25 mouse cellular contexts compared by ENCODE assay signal in genomic region chr11:107650422-107651051, GRCm38 (mm10).
DNase-seq lines count a peak whose midpoint lies in the region; ATAC-seq and TF ChIP-seq lines count a peak whose summit lies in the region.
"Had no signal": no experiment of that assay in that cellular context is flagged by ENCODE, and none has a peak within 500 bp of the region (broad histone marks: within the 10 kb centered on the region; RNA-seq: fewer than 3 reads in every experiment).

No protein-coding gene starts in this region.

- no peak for TF ChIP-seq CTCF in lung, postnatal 0 days (IDR thresholded peaks at IDR 0.05)

- H3K4me1 ChIP-seq in kidney, embryonic 16.5 days (ENCODE audit: insufficient read depth, low read length) = peaks cover 18% of the 10 kb centered on the region
- peaks cover 4% of the 10 kb centered on the region; the same call in 1 of the 2 replicates for H3K4me1 ChIP-seq in lung, postnatal 0 days (ENCODE audit: insufficient read depth, low read depth, low read length)
- H3K4me1 ChIP-seq in intestine, embryonic 16.5 days (ENCODE audit: control insufficient read depth, insufficient read depth, low read length) = peaks cover 5% of the 10 kb centered on the region; the same call in 1 of the 2 replicates
- H3K4me1 ChIP-seq: embryonic facial prominence, embryonic 12.5 days; forebrain, embryonic 10.5 days; hindbrain, embryonic 10.5 days; limb, embryonic 13.5 days had no signal

- ATAC-seq in kidney, embryonic 16.5 days (ENCODE audit: low FRiP score, low TSS enrichment) = no peak
- ATAC-seq in lung, postnatal 0 days = no peak
- peak; percentile 50; the same call in 1 of the 2 replicates for ATAC-seq in intestine, embryonic 16.5 days
- ATAC-seq: forebrain, embryonic 15.5 days; hindbrain, embryonic 16.5 days; midbrain, embryonic 13.5 days; Patski had no signal

- no peak overlapping the region for H3K4me2 ChIP-seq in kidney, embryonic 16.5 days (replicated peaks; ENCODE audit: low read depth, low read length)
- no peak overlapping the region for H3K4me2 ChIP-seq in lung, postnatal 0 days (replicated peaks; ENCODE audit: low read depth, low read length)
- no peak overlapping the region for H3K4me2 ChIP-seq in intestine, embryonic 16.5 days (ENCODE audit: low read depth, low read length)
- H3K4me2 ChIP-seq: embryonic facial prominence, embryonic 12.5 days; forebrain, embryonic 15.5 days; limb, embryonic 13.5 days; liver, embryonic 11.5 days; midbrain, embryonic 13.5 days had no signal

- H3K4me3 ChIP-seq in kidney, embryonic 16.5 days (ENCODE audit: low read length) = no peak overlapping the region
- no peak overlapping the region for H3K4me3 ChIP-seq in lung, postnatal 0 days (ENCODE audit: low read depth, low read length)
- H3K4me3 ChIP-seq in intestine, embryonic 16.5 days (ENCODE audit: low read length) = no peak overlapping the region
- H3K4me3 ChIP-seq: embryonic facial prominence, embryonic 12.5 days; forebrain, embryonic 10.5 days; forebrain, embryonic 15.5 days; hindbrain, embryonic 10.5 days; limb, embryonic 13.5 days; midbrain, embryonic 13.5 days had no signal

- WGBS in kidney, embryonic 16.5 days = 70% methylated on average over 6 of the region's 6 CpGs
- 29% methylated on average over 6 of the region's 6 CpGs for WGBS in lung, postnatal 0 days
- 54% methylated on average over 6 of the region's 6 CpGs for WGBS in intestine, embryonic 16.5 days

- DNase-seq in heart, adult 11 months = peak; percentile 75
- DNase-seq in heart, adult 18-20 months = no peak
- no peak for DNase-seq in kidney, adult 11 months
- DNase-seq in lung, postnatal 0 days (ENCODE audit: low spot score) = peak; percentile 25
- no peak for DNase-seq in lung, postnatal 4 days
- no peak for DNase-seq in right cerebral cortex, postnatal 25 days
- DNase-seq: adrenal gland, postnatal 14 days; cerebellum, adult 11 months; cerebellum, adult 9-10 months; cerebellum, postnatal 36 days; heart, postnatal 14 days; kidney, adult 2 months; spleen, adult 18-20 months had no signal

- H3K36me3 ChIP-seq in kidney, embryonic 16.5 days (ENCODE audit: insufficient read depth, low read length) = peaks cover 36% of the 10 kb centered on the region
- peaks cover 8% of the 10 kb centered on the region; the same call in 1 of the 2 replicates for H3K36me3 ChIP-seq in lung, postnatal 0 days (ENCODE audit: insufficient read depth, low read length)
- peaks cover 7% of the 10 kb centered on the region for H3K36me3 ChIP-seq in intestine, embryonic 16.5 days (ENCODE audit: control insufficient read depth, insufficient read depth, low read length)

- H3K27me3 ChIP-seq in kidney, embryonic 16.5 days (ENCODE audit: insufficient read depth, low read length) = no peaks in the 10 kb centered on the region
- no peaks in the 10 kb centered on the region for H3K27me3 ChIP-seq in lung, postnatal 0 days (replicated peaks; ENCODE audit: insufficient read depth, low read length)
- H3K27me3 ChIP-seq in intestine, embryonic 16.5 days (replicated peaks; ENCODE audit: control insufficient read depth, insufficient read depth, low read length) = no peaks in the 10 kb centered on the region
- H3K27me3 ChIP-seq: embryonic facial prominence, embryonic 12.5 days; forebrain, embryonic 15.5 days; limb, embryonic 13.5 days; midbrain, embryonic 13.5 days; Patski had no signal

- TF ChIP-seq EP300 in lung, postnatal 0 days (IDR thresholded peaks at IDR 0.05) = no peak

- H3K27ac ChIP-seq in kidney, embryonic 16.5 days (ENCODE audit: low read length) = peak overlapping the region; percentile 12; the same call in 1 of the 2 replicates
- H3K27ac ChIP-seq in lung, postnatal 0 days (ENCODE audit: low read length) = peak overlapping the region; percentile 73
- H3K27ac ChIP-seq in intestine, embryonic 16.5 days (ENCODE audit: low read length) = peak overlapping the region; percentile 35
- H3K27ac ChIP-seq: forebrain, embryonic 10.5 days; hindbrain, embryonic 10.5 days; limb, embryonic 13.5 days; macrophage; midbrain, embryonic 13.5 days had no signal

- no peaks in the 10 kb centered on the region for H3K9me3 ChIP-seq in kidney, embryonic 16.5 days (ENCODE audit: low read length)
- no peaks in the 10 kb centered on the region for H3K9me3 ChIP-seq in lung, postnatal 0 days (ENCODE audit: low read length)
- no peaks in the 10 kb centered on the region for H3K9me3 ChIP-seq in intestine, embryonic 16.5 days (ENCODE audit: control insufficient read depth, low read length)
- H3K9me3 ChIP-seq: embryonic facial prominence, embryonic 12.5 days; forebrain, embryonic 10.5 days; forebrain, embryonic 15.5 days; hindbrain, embryonic 10.5 days; limb, embryonic 13.5 days; midbrain, embryonic 13.5 days had no signal

- H3K9ac ChIP-seq in kidney, embryonic 16.5 days (replicated peaks; ENCODE audit: low read length) = no peak overlapping the region
- no peak overlapping the region for H3K9ac ChIP-seq in lung, postnatal 0 days (replicated peaks; ENCODE audit: low read depth)
- no peak overlapping the region for H3K9ac ChIP-seq in intestine, embryonic 16.5 days (ENCODE audit: low read depth, low read length)
- H3K9ac ChIP-seq: embryonic facial prominence, embryonic 12.5 days; forebrain, embryonic 15.5 days; limb, embryonic 13.5 days; midbrain, embryonic 13.5 days had no signal

Comparison
In these comparisons a context has a peak if more than half of its experiments do, and no peak if none do; other contexts are left out.
1. DNase-seq: peak in heart, adult 11 months (single experiment) and lung, postnatal 0 days (single experiment); none in heart, adult 18-20 months (0 of 2), kidney, adult 11 months (single experiment), lung, postnatal 4 days (0 of 2) and right cerebral cortex, postnatal 25 days (single experiment).
2. H3K27ac ChIP-seq: peak in every context shown above with its lines; median percentile 73 in lung, postnatal 0 days; 35 in intestine, embryonic 16.5 days; 12 in kidney, embryonic 16.5 days.